Mouse (Mus musculus) right cerebral cortex, adult 18-20 months (tissue): ENCODE results near the gene Napepld.
A peak's percentile ranks its signal among the peaks of the same experiment; 100 is the strongest.
"Not testable (repeated sequence)": the region's sequence is repeated elsewhere in the genome, so short reads cannot be mapped to it uniquely, and the experiment has no call there.

ENCODE experiments used
- DNase-seq: peaks from one replicate; pipeline ENCODE4 v3.0.0; 2022; ENCODE audit warnings: mixed read lengths

Gene Napepld

DNA sequence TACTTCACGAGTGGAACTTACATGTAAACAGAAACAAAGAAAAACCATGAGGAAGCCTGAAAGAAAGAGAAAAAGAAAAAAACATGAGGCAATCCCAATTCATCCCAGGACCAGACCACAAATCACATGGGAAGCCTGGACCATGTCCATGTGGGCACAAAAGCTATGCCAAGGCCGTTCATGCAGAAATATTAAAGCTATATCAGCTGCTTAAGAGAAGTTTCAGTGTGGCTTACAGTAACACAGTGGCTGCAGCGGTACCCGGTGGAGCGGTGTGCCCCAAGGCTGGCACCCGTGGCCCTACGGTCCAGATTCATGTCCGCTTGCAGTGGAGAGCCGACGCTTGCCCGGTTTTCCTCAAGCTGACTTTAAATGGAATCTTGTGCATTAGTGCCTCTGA is 38.1 kb downstream of the Napepld start:
- DNase-seq = no peak

GRCm38 (mm10) chr5:21660850-21661249 is 40.3 kb downstream of the Napepld start:
- no peak for DNase-seq

- DNase-seq = peak; percentile 83
Measured at GRCm38 (mm10) chr5:21658623-21659395, 42.4 kb downstream of the Napepld start.

- no peak for DNase-seq
Measured at GRCm38 (mm10) chr5:21658038-21658437, 43.2 kb downstream of the Napepld start.

- DNase-seq = no peak
Measured at GRCm38 (mm10) chr5:21656912-21657311, 44.3 kb downstream of the Napepld start.

GRCm38 (mm10) chr5:21651885-21652612 is 49.1 kb downstream of the Napepld start:
- no peak for DNase-seq

GRCm38 (mm10) chr5:21650736-21651135 is 50.5 kb downstream of the Napepld start:
- no peak for DNase-seq

- DNase-seq = no peak
Measured at GRCm38 (mm10) chr5:21646133-21646491, 55.1 kb downstream of the Napepld start.

DNA sequence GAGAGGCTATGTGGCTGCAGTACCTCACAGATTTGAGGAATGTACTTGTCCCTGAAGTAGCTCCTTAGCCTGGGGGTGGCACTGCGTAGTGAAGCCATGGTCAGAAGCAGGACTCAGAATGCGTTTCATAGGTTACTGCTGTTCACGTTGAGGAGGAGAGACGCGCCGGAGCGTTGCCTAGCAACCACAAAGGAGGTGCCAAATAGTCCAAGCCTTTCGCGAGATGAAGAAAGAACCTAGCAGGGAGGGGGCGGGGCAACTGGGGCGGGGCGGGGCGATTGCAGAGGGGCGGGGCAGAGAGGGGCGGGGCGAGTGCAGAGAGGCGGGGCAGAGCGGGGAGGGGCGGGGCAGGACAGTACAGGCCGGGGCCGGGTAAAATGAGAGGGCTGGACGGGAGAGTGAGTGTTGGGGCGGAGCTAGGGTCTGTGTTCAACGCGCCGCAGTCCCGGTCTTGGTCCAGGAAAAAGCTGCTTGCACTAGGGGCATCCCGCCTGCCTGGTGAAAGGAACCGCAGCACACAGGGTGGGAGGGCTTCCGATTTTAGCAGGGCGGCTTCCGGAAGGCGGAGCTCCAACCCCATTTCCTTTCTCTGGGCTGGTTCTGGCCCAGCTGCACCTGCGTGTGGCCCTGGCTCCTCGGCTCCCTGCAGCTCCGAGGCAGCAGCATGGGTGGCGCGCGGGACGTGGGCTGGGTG is 55.6 kb downstream of the Napepld start, which contains the start of the genes Fbxl13 and Armc10:
TSS of gene Fbxl13 (minus strand) at position 196 of the 694 bp plus-strand sequence.
TSS of gene Armc10 (plus strand) at position 375 of the 694 bp plus-strand sequence.
- peak; percentile 94 for DNase-seq

DNA sequence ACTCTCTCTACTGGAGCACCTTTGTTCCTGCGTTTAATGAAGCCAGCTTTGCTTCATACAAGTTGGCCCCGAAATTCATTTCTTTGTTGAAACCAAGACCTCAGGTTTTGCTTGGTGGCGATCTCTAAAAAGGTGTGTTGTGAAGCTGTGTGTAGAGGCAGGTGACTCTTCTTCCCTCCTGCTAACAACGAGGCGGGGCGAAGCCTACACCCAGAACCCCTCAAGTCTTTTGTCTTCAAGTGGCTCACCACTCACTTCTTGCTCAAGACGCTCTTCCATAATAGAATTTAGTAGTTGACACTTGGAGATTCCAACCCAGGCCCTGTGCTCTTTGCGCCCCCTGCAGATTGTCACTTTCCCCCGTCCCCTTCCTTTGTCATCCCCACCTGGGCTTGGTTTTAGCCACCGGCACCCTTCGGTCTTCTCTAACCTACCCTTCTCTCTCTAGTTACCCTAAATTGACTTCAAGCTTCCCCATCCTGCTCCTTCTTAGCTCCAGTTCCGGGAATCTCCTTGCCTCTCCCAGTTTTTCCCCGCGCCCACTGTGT is 56.2 kb downstream of the Napepld start:
- DNase-seq = no peak

- no peak for DNase-seq
Measured at GRCm38 (mm10) chr5:21643606-21644005, 57.6 kb downstream of the Napepld start.

DNA sequence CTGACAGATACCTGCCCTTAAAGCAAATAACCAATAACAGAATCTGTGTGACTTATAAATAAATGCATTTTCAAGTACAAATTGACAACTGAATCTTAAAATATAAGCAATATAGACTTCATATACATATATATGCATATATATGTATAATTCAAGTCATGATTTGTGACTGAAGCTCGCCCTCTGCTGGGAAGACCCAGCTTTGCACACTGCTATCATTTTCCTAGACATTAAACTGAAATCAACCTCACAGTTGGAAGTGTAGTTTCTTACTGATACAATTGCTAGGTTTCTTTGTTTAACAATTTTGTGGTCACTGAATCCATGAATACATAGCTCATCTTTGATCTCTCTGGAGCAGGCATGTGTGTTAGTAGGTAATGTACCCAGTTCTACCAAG is 60.2 kb downstream of the Napepld start:
- DNase-seq = peak; percentile 49

- no peak for DNase-seq
Measured at GRCm38 (mm10) chr5:21625916-21626315, 75.3 kb downstream of the Napepld start.

DNA sequence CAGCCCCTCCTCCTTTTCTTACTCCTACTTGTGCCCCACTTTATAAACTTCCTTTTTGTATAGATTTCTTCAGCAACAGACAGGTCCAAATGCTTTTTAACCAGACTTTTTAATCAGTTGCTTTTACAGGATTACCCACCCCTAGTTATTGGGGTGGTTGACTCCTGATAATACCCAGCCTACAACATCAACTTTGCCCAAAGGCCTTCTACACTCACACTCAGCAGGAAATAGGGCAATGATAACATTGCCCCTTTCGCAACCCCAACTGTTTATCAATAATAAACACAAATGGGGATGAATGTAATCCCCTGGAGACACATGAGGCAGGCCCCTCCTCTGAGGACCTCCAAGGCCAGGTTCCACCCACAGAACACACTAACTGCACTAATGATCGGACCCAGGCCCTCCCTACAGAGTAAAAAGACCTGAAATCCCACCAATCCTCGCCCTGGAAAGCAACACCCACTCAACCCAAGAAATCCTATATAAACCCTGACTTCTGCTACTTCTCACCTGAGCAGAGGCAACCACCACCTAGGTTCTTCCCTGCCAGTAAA is 84.7 kb downstream of the Napepld start:
- no peak for DNase-seq

DNA sequence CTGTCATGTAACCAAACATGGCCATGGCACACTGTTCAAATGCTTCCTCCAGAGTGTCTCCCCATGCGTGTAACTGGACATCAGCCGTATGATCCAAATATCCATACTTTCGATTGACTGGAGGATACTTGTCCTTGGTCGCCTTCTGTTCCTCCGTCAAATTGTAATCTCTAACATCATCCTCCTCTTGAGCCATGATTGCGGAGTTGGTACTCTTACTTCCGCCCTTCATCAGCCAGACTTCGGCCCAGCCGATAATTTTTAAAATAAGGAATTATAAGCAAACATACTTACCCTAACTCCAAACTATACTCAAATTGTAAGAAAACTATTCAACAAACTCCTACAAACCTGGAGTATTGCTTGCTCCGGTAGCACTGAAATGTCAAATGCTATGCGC is 86.9 kb downstream of the Napepld start:
- DNase-seq = not testable (repeated sequence)
